Mouse (Mus musculus): ENCODE results near the gene Spata21.

The Spata21 gene

GRCm38 (mm10) chr4:141088033-141088432, at the start of gene Spata21:
Spata21 (plus strand) TSS chr4:141088333.
- DNase-seq (ENCODE audit: low spot score), result no peak

DNA sequence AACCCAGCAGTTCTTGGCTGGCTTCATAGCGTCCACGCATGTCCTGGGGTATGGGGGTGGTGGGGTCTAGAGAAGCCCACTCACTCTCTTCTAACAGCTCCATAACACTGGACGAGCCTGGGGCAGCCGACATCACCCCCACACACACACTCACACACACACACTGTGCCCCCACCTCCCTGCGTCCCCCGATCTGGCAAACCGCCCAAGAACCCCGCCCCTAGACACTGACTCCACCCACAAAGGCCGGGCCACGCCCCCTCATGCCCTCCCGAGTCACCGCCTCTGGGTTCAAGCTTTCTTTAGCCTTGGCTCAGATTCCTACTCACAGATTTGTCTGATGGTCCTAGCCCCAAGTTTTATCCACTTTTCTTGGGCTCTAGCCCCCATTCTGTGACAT, 47.0 kb upstream of the Spata21 start:
- DNase-seq (ENCODE audit: low spot score), result no peak

GRCm38 (mm10) chr4:141044816-141045215, 43.3 kb upstream of the Spata21 start:
- DNase-seq (ENCODE audit: low spot score), result peak; percentile 63

- DNase-seq (ENCODE audit: low spot score), result no peak
Observed at GRCm38 (mm10) chr4:141048810-141049475, 39.2 kb upstream of the Spata21 start.

DNA sequence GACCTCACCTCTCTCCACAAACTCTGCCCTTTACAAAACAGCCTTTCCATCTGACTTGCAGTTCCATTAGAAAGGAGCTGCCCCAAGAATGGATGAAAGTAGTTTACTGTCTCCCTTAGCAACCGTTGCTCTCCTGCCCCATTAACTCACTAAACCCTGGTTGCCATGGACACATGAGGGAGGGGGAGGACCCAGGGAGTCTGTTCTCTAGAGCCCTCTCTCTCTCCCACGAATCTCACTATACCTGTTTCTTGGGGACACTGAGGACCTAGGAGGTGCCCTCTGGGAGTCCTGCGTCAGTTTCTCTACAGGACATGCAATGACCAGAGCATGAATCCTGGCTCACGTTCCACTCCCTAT, 38.7 kb upstream of the Spata21 start:
- no peak for DNase-seq (ENCODE audit: low spot score)

GRCm38 (mm10) chr4:141052442-141052841, 35.7 kb upstream of the Spata21 start:
- no peak for DNase-seq (ENCODE audit: low spot score)

GRCm38 (mm10) chr4:141053138-141053537, 35.0 kb upstream of the Spata21 start:
- DNase-seq (ENCODE audit: low spot score), result no peak

GRCm38 (mm10) chr4:141053568-141054161, 34.5 kb upstream of the Spata21 start:
- no peak for DNase-seq (ENCODE audit: low spot score)

DNA sequence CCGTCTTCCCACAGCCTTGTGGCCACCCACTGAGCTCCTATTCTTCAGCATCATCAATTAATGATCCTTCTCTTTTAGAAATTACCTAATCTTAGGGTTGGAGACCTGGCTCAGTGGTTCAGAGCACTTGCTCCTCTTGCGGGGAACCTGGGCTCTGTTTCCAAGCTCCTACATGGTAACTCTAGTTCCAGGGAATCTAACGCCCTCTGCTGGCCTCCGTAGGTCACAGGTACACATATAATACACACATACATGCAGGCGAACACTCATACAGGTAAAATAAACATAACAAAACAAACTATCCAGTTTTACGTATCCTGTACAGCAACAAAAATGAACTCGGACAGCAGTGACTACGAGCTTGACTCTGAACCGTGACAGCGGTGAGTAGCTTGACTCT, 31.2 kb upstream of the Spata21 start:
- no peak for DNase-seq (ENCODE audit: low spot score)

GRCm38 (mm10) chr4:141058835-141059234, 29.3 kb upstream of the Spata21 start:
- no peak for DNase-seq (ENCODE audit: low spot score)

DNA sequence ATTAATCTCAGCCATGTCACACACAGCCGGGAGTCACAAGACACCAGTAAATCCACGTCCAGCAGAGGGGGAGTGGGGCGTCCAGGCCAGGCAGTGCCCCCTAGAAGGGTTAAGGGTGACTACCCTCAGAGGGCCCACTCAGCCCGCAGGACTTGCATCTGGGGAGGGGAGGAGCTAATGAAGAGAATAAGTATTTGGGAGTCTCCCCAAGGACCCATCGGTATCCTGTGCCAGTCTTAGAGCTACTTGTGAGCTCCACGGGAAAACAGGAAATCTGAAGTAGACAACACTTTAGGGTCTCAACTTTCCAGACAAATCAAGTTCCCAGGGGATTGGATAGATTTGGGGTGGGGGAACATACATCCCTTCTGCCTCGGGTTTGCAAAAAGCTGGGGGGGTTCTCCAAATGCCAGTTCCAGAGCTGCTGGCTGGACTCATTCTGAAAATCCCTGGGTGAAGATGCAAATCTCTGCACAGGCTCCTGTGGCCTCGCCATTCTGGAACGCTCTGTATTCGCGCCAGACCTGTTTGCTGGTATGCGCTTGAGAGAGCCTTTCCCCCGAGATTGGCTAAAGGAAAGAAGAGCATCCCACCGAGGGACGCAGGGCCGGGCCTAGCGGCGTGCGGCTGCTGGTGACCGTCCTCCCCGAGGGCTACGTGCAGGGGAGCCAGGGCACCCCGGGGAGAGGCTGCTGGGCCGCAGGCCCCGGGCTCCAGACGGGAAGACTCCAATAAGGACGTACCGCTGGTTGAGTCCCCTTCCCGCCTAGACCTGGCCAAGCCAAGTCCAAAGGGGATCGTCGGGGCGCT, 28.3 kb upstream of the Spata21 start:
- no peak for DNase-seq (ENCODE audit: low spot score)

- peak; percentile 100 for DNase-seq (ENCODE audit: low spot score)
Observed at GRCm38 (mm10) chr4:141060426-141061301, 27.5 kb upstream of the Spata21 start, which contains the start of gene Crocc. Crocc (minus strand) TSS chr4:141060550.

DNA sequence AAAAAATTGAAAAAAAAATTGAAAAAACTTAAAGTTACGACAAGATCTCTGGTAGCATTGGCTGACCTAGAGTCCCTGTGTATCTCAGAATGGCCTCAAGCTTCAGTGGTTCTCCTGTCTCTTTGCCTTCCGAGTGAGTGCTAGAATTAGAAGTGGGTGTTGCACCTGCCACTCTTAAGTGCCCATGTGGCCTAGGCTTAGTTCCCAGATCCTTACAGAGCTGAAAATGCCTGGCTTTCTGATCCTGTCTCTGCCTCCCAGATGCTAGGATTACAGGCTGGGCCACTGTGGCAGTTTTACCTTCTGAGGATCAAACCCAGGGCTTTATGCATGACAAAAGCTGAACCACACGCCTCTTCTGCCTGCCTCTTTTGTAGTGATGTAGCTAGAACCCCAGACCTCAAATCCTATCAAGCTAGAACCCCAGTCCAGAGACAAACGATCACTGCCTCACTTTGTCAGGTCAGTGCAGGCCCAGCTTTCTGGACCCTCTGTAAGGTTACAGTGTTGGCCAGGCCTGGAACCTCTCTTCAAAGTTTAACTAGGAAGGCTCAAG, 24.0 kb upstream of the Spata21 start:
- no peak for DNase-seq (ENCODE audit: low spot score)

DNA sequence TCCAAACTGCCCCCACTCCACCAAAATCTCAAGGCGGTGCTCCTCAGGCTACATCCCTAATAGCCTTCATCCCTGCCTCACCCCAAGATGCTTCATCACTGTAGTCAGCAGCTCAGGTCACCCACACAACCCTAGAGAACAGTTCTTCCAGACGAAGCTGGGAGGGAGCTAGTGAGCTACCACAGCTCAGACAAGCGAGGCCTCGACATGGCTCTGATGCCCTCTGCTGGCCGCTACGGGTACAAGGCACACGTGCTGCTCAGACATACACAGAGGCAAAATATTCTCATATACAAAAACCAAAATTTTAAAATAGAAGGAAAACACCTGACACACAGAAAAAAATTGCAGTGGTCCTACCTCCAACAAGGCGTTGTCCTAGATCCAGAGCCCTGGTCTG, 23.0 kb upstream of the Spata21 start:
- peak; percentile 77 for DNase-seq (ENCODE audit: low spot score)

DNA sequence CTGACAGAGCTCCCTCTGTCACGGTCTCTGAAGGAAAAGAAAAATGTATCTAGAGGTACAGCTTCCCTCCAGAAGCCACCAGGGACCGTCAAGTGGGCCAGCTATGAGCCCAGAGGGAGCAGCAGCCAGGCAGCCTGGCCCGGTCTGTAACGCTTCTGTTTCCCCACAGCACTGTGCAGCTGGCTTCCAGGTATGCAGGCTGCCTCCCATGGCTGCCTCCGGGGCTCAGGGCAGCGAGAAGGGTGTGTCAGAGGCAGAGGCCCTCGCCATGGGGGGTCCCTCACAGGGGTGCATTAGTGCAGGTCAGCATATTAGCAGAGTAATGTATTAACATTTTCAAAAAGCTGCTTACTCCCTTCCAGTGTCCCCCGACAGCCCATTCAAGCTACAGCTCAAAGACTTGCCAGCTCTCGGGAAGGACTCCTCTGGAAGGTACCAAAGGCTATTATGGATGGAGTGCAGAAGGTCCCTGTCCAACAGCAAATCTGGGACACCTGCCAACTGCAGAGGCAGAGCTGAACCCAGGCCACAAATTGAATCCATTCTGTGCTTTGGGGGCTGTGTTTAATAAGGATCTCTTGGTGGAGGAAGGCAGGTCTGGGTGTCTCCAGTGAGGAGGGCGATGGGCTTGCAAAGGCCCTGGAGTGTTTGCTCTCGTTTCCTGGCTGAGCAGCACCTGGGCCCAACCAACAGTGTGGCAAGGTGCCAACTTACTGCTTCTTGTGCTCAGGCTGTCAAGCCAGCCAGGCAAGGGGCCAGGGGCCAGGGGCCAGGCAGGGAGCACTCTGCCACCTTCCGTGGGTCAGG, 21.2 kb upstream of the Spata21 start:
- DNase-seq (ENCODE audit: low spot score), result no peak

DNA sequence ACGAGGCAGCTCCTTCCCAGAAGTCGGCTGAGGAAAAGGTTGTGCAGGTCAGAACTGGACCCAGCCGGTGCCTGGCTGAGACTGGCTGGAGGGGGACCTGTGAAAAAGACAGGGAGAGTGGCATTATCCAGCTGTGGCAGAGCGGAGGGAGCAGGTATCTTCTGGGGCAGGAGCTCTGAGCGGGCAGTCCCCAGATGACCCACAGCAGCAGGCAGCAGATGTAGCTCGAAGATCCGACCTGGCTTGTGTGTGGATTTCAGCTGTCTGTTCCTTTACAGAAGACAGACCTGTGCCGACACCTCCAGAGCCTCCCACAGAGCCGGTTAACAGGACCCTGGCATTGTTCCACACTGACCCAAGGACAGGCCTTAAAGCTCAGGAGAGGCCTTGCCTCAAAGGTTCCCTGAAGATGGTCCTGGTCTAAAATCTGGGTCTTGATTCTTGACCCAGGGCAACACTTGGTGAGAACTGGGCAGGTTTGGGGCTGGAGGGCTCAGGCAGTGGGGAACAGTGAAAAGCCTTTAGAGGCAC, 20.6 kb upstream of the Spata21 start:
- DNase-seq (ENCODE audit: low spot score), result no peak

DNA sequence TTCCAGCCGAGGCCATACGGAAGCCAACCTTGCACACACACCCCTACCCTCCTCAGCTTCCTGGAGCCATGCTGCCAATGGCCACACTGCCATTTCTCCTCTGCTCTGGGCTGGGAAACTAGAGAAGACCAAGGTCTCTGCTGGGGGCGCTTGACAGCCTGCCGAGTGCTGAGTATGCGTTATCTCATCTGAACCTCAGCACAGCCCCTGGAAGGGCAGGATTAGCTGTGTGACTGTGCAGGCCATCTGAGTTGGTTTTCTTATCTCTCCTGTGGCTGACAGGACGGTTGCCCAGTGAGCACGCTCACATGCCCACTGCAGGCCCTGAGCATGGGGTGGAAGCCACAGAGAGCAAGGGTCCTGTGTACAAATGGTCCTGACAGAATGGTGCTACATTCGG, 19.5 kb upstream of the Spata21 start:
- no peak for DNase-seq (ENCODE audit: low spot score)

- DNase-seq (ENCODE audit: low spot score), result no peak
Observed at GRCm38 (mm10) chr4:141069731-141070130, 18.4 kb upstream of the Spata21 start.

DNA sequence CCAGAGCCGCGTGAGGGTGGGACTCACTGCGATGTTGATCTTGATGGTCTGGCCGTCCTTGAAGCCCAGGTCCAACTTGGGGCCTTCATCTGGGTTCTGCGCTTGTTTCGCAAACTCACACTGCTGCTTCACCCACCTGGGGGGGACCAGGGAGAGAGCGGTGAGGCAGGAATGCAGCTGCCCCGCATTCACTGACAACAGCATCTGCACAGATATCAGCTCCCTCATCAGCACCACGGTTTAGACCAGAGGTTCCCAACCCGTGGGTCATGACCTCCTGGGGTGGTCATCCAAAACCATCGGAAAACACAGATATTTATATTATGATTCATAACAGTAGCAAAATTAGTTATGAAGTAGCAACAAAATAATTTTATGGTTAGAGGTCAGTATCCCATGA, 15.6 kb upstream of the Spata21 start:
- no peak for DNase-seq (ENCODE audit: low spot score)

- no peak for DNase-seq (ENCODE audit: low spot score)
Observed at GRCm38 (mm10) chr4:141073661-141074060, 14.5 kb upstream of the Spata21 start.

DNA sequence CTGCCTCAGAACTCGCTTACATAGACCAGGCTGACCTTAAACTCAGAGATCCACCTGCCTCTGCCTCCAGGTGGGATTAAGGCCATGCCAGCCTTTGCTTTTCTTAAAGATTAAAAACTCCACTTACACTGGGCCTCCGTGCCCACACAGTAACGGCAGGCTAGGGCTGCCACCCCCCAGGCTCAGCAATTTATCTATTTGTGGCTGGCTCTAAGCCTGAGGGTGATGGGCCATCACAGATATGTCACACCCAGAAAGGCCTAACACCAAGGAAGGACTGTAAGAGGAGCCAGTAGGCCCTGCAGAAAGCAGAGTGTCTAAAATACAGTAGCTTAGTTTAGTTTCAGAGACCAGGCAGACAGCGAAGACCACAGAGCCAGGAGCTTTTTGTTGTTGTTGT, 14.0 kb upstream of the Spata21 start:
- DNase-seq (ENCODE audit: low spot score), result no peak

Measured in ovary, postnatal 36 days (tissue).